Mouse (Mus musculus): ENCODE data around the gene Fam83b.

The Fam83b gene

GRCm38 (mm10) chr9:76518665-76519064, 48.3 kb downstream of the Fam83b start:
- DNase-seq: no peak

- DNase-seq: no peak
Observed at GRCm38 (mm10) chr9:76505650-76506049, 61.3 kb downstream of the Fam83b start.

GRCm38 (mm10) chr9:76489737-76490136, 77.2 kb downstream of the Fam83b start:
- DNase-seq: no peak

- peak in 1 of 2 experiments; percentile 7 for DNase-seq
Observed at GRCm38 (mm10) chr9:76480088-76480487, 86.8 kb downstream of the Fam83b start.

GRCm38 (mm10) chr9:76469500-76469899, 97.4 kb downstream of the Fam83b start:
- no peak for DNase-seq

- DNase-seq: no peak
Observed at GRCm38 (mm10) chr9:76461547-76461946, 105.4 kb downstream of the Fam83b start.

- DNase-seq: no peak
Observed at GRCm38 (mm10) chr9:76455703-76456102, 111.2 kb downstream of the Fam83b start.
